Mouse (Mus musculus): ENCODE data around the gene Zkscan4. TPM values are rescaled to one million over a fixed set of nuclear protein-coding genes. Genes with fewer than 3 reads are reported as not detected.
A peak's percentile ranks its signal among the peaks of the same experiment; 100 is the strongest.
"Not testable (repeated sequence)": the region's sequence is repeated elsewhere in the genome, so short reads cannot be mapped to it uniquely, and the experiment has no call there.

Gene Zkscan4
- total and polyA plus RNA-seq, 2 experiments from 2014 or later, result 5.1 to 6.2 TPM

- H3K9me3 ChIP-seq (ENCODE audit: low read length), result no peaks in the 10 kb centered on the region
- WGBS, result 5% methylated on average over 13 of the region's 13 CpGs
- DNase-seq (ENCODE audit: low spot score) (peak; percentile 5), ATAC-seq (peak; percentile 28; the same call in 1 of the 2 replicates)
- TF ChIP-seq CTCF (IDR thresholded peaks at IDR 0.05; ENCODE audit: low read depth), result no peak
- 0 out of 2 replicates have a peak, but pooled peaks cover 2% of the 10 kb centered on the region for H3K36me3 ChIP-seq (ENCODE audit: insufficient read depth, low read length)
- H3K4me2 ChIP-seq (ENCODE audit: low read depth, low read length), result peak overlapping the region; percentile 54
- H3K27me3 ChIP-seq (ENCODE audit: insufficient read depth, low read length), result no peaks in the 10 kb centered on the region
- peak overlapping the region; percentile 73; the same call in 1 of the 2 replicates for H3K27ac ChIP-seq
- peaks cover 7% of the 10 kb centered on the region; the same call in 1 of the 2 replicates for H3K4me1 ChIP-seq (ENCODE audit: insufficient read depth, low read length)
- H3K9ac ChIP-seq (replicated peaks; ENCODE audit: low read length), result peak overlapping the region; percentile 67
- peak overlapping the region; percentile 76 for H3K4me3 ChIP-seq (ENCODE audit: low read length)
Measured at GRCm38 (mm10) chr13:21453042-21453441, 25.7 kb upstream of the Zkscan4 start.

GRCm38 (mm10) chr13:21453449-21453848 lies 25.3 kb upstream of the Zkscan4 start, which contains the start of gene Zscan26:
Zscan26 (minus strand) TSS chr13:21453730.
- under 1% methylated on average over 23 of the region's 23 CpGs for WGBS
- DNase-seq (ENCODE audit: low spot score) (peak; percentile 91), ATAC-seq (peak; percentile 97)
- Histone ChIP-seq H3K4me3 (ENCODE audit: low read length) (peak within 1 kb of the TSS; percentile 76), H3K27ac (peak within 1 kb of the TSS; percentile 73; the same call in 1 of the 2 replicates), H3K9ac (replicated peaks; ENCODE audit: low read length) (peak within 1 kb of the TSS; percentile 67), H3K4me1 (ENCODE audit: insufficient read depth, low read length) (peaks cover 7% of the 10 kb centered on the region; the same call in 1 of the 2 replicates), H3K4me2 (ENCODE audit: low read depth, low read length) (peak within 1 kb of the TSS; percentile 54), H3K36me3 (ENCODE audit: insufficient read depth, low read length) (no peaks in the 10 kb centered on the region), H3K27me3 (ENCODE audit: insufficient read depth, low read length) (no peaks in the 10 kb centered on the region), H3K9me3 (ENCODE audit: low read length) (no peaks in the 10 kb centered on the region)
- no peak for TF ChIP-seq CTCF (IDR thresholded peaks at IDR 0.05; ENCODE audit: low read depth)

- no peaks in the 10 kb centered on the region for H3K27me3 ChIP-seq (ENCODE audit: insufficient read depth, low read length)
- WGBS, result 92% methylated on average over 3 of the region's 3 CpGs
- H3K4me2 ChIP-seq (ENCODE audit: low read depth, low read length), result peak overlapping the region; percentile 54; the same call in 1 of the 2 replicates
- ATAC-seq (no peak), DNase-seq (ENCODE audit: low spot score) (no peak)
- TF ChIP-seq CTCF (IDR thresholded peaks at IDR 0.05; ENCODE audit: low read depth), result no peak
- H3K27ac ChIP-seq, result no peak overlapping the region
- peak overlapping the region; percentile 76; the same call in 1 of the 2 replicates for H3K4me3 ChIP-seq (ENCODE audit: low read length)
- H3K36me3 ChIP-seq (ENCODE audit: insufficient read depth, low read length), result no peaks in the 10 kb centered on the region
- peaks cover 7% of the 10 kb centered on the region; the same call in 1 of the 2 replicates for H3K4me1 ChIP-seq (ENCODE audit: insufficient read depth, low read length)
- no peaks in the 10 kb centered on the region for H3K9me3 ChIP-seq (ENCODE audit: low read length)
- H3K9ac ChIP-seq (replicated peaks; ENCODE audit: low read length), result no peak overlapping the region
Measured at GRCm38 (mm10) chr13:21454133-21454532, 24.6 kb upstream of the Zkscan4 start.

- Histone ChIP-seq H3K27me3 (ENCODE audit: insufficient read depth, low read length) (no peaks in the 10 kb centered on the region), H3K9me3 (ENCODE audit: low read length) (no peaks in the 10 kb centered on the region), H3K27ac (no peak overlapping the region), H3K4me3 (ENCODE audit: low read length) (no peak overlapping the region), H3K4me1 (ENCODE audit: insufficient read depth, low read length) (peaks cover 7% of the 10 kb centered on the region; the same call in 1 of the 2 replicates), H3K36me3 (ENCODE audit: insufficient read depth, low read length) (no peaks in the 10 kb centered on the region), H3K9ac (replicated peaks; ENCODE audit: low read length) (no peak overlapping the region), H3K4me2 (ENCODE audit: low read depth, low read length) (no peak overlapping the region)
- DNase-seq (ENCODE audit: low spot score) (no peak), ATAC-seq (no peak)
- no peak for TF ChIP-seq CTCF (IDR thresholded peaks at IDR 0.05; ENCODE audit: low read depth)
- WGBS, result 12% methylated on average over 4 of the region's 4 CpGs
Measured at GRCm38 (mm10) chr13:21456347-21456746, 22.4 kb upstream of the Zkscan4 start.

GRCm38 (mm10) chr13:21462516-21462915 lies 16.2 kb upstream of the Zkscan4 start:
- not testable (repeated sequence) for H3K27ac ChIP-seq; H3K4me1 ChIP-seq (ENCODE audit: insufficient read depth, low read length)
- 53% methylated on average over 9 of the region's 9 CpGs for WGBS

GRCm38 (mm10) chr13:21467336-21467735 lies 11.4 kb upstream of the Zkscan4 start:
- DNase-seq (ENCODE audit: low spot score) (no peak), ATAC-seq (no peak)
- no peak for TF ChIP-seq CTCF (IDR thresholded peaks at IDR 0.05; ENCODE audit: low read depth)
- Histone ChIP-seq H3K36me3 (ENCODE audit: insufficient read depth, low read length) (no peaks in the 10 kb centered on the region), H3K4me1 (ENCODE audit: insufficient read depth, low read length) (no peaks in the 10 kb centered on the region), H3K27ac (no peak overlapping the region), H3K27me3 (ENCODE audit: insufficient read depth, low read length) (0 out of 2 replicates have a peak, but pooled peaks cover 4% of the 10 kb centered on the region), H3K9me3 (ENCODE audit: low read length) (no peaks in the 10 kb centered on the region), H3K4me3 (ENCODE audit: low read length) (no peak overlapping the region), H3K4me2 (ENCODE audit: low read depth, low read length) (no peak overlapping the region; the same call in 1 of the 2 replicates), H3K9ac (replicated peaks; ENCODE audit: low read length) (no peak overlapping the region)
- 89% methylated on average over 10 of the region's 10 CpGs for WGBS

More at GRCm38 (mm10) chr13:21462516-21462915, 16.2 kb upstream of the Zkscan4 start:
- H3K36me3 ChIP-seq (ENCODE audit: insufficient read depth, low read length); DNase-seq (ENCODE audit: low spot score); H3K27me3 ChIP-seq (ENCODE audit: insufficient read depth, low read length); ATAC-seq; H3K9me3 ChIP-seq (ENCODE audit: low read length); H3K9ac ChIP-seq (replicated peaks; ENCODE audit: low read length); H3K4me2 ChIP-seq (ENCODE audit: low read depth, low read length); H3K4me3 ChIP-seq (ENCODE audit: low read length): not testable (repeated sequence)

Data from hindbrain, postnatal 0 days (tissue).